Mouse (Mus musculus) intestine, embryonic 15.5 days (tissue): ENCODE results near the gene Gimap9. TPM values are rescaled to one million over a fixed set of nuclear protein-coding genes. Genes with fewer than 3 reads are reported as not detected.

ENCODE experiments used
- polyA plus RNA-seq: library from polyadenylated mRNA; unstranded; fragments of >200 nt; fragmentation: Nextera tagmentation; extraction: Ambion mirVana; gene quantifications from 2 replicates; pipeline ENCODE4 v1.2.1, GENCODE M21; 2015

The Gimap9 gene
- polyA plus RNA-seq, 1 experiment from 2014 or later = 18.0 TPM

Other genes with a start within 250 kb of the Gimap9 start
- gene Zfp467, start 230.3 kb upstream of the Gimap9 start, polyA plus RNA-seq = 17.2 and 18.4 TPM in 2 replicates
- 0.54 and 1.1 TPM in 2 replicates for gene Sspo, start 227.9 kb upstream of the Gimap9 start, polyA plus RNA-seq
- 23.3 and 25.0 TPM in 2 replicates for gene Atp6v0e2, start 138.5 kb upstream of the Gimap9 start, polyA plus RNA-seq
- gene Lrrc61, start 121.3 kb upstream of the Gimap9 start, polyA plus RNA-seq = 8.1 and 9.5 TPM in 2 replicates
- gene Rarres2, start 103.3 kb upstream of the Gimap9 start, polyA plus RNA-seq = 87.2 and 87.9 TPM in 2 replicates
- gene Gm45021, start 86.5 kb upstream of the Gimap9 start, polyA plus RNA-seq = not detected in 2 replicates
- gene Repin1, start 82.2 kb upstream of the Gimap9 start, polyA plus RNA-seq = 23.6 and 24.9 TPM in 2 replicates
- gene Gm44965, start 82.2 kb upstream of the Gimap9 start, polyA plus RNA-seq = not detected in 2 replicates
- gene Zfp775, start 74.1 kb upstream of the Gimap9 start, polyA plus RNA-seq = 5.1 and 5.8 TPM in 2 replicates
- 0.89 and 1.2 TPM in 2 replicates for gene AI854703, start 49.4 kb upstream of the Gimap9 start, polyA plus RNA-seq
- 1.7 and 2.3 TPM in 2 replicates for gene Gimap8, start 28.9 kb upstream of the Gimap9 start, polyA plus RNA-seq
- 20.7 and 22.8 TPM in 2 replicates for gene Gimap4, start 8.4 kb downstream of the Gimap9 start, polyA plus RNA-seq
- gene Gimap6, start 32.1 kb downstream of the Gimap9 start, polyA plus RNA-seq = 20.4 and 21.1 TPM in 2 replicates
- 5.6 and 5.7 TPM in 2 replicates for gene Gm28053, start 42.5 kb downstream of the Gimap9 start, polyA plus RNA-seq
- gene Gimap7, start 42.5 kb downstream of the Gimap9 start, polyA plus RNA-seq = 0.18 and 0.30 TPM in 2 replicates
- gene Gimap1, start 62.9 kb downstream of the Gimap9 start, polyA plus RNA-seq = 31.0 and 34.9 TPM in 2 replicates
- 10.5 and 10.9 TPM in 2 replicates for gene Gimap5, start 70.1 kb downstream of the Gimap9 start, polyA plus RNA-seq
- 0.15 and 0.20 TPM in 2 replicates for gene Gimap3, start 94.7 kb downstream of the Gimap9 start, polyA plus RNA-seq
- gene Tmem176a, start 164.8 kb downstream of the Gimap9 start, polyA plus RNA-seq = 140 and 159 TPM in 2 replicates
- gene Tmem176b, start 165.4 kb downstream of the Gimap9 start, polyA plus RNA-seq = 341 and 366 TPM in 2 replicates
- gene Aoc1, start 196.8 kb downstream of the Gimap9 start, polyA plus RNA-seq = 21.4 and 28.0 TPM in 2 replicates